Mouse (Mus musculus) thymus, adult 2 months (tissue): ENCODE results near the gene Ano9.

Source experiments
- CTCF ChIP-seq: fragments of 200-500 bp; IDR thresholded peaks from 2 replicates; pipeline ENCODE4 v1.5.1; 2012; ENCODE audit warnings: mild to moderate bottlenecking, control low read depth, low read length, moderate library complexity, borderline replicate concordance; ENCODE audit not compliant: control insufficient read depth, poor library complexity, insufficient read depth; ENCODE audit errors: extremely low read depth
- POLR2A ChIP-seq: fragments of 200-500 bp; IDR thresholded peaks from 2 replicates; pipeline ENCODE4 v1.6.1; 2012; ENCODE audit warnings: mild to moderate bottlenecking, low read length, control low read depth, moderate library complexity; ENCODE audit not compliant: control insufficient read depth, poor library complexity, insufficient read depth; ENCODE audit errors: extremely low read depth

- no peak for TF ChIP-seq CTCF
- no peak for TF ChIP-seq POLR2A
Measured at GRCm38 (mm10) chr7:141145403-141145802, 27.8 kb upstream of the Ano9 start.
